ENCODE assay signal across 8 mouse cellular contexts in the genomic region with DNA sequence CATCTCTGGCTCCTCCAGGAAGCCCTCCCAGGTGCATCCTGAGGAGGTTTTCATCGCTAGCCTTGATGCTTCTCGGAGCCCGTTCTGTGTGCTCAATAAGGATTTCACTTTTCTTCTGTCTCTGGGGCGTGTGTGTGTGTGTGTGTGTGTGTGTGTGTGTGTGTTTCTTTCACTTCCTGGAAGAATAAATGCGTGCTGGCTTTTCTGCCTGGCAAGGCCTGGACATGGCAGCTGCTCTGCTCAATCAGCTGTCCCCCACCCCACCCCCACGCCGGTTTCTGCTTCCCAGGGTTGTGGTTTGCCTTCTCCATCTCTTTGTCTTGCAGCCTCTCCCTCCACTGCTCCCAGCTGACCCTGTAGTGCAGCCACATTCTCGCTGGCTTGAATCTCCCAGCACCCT. TPM values are rescaled to one million over a fixed set of nuclear protein-coding genes. Genes with fewer than 3 reads are reported as not detected.
DNase-seq lines count a peak whose midpoint lies in the region; ATAC-seq and TF ChIP-seq lines count a peak whose summit lies in the region.

No protein-coding gene starts in this region.

- H3K4me1 ChIP-seq in thymus, adult 2 months (replicated peaks; ENCODE audit: control insufficient read depth, insufficient read depth, low read length), result peaks cover 29% of the 10 kb centered on the region
- peaks cover 13% of the 10 kb centered on the region for H3K4me1 ChIP-seq in midbrain, embryonic 11.5 days (ENCODE audit: control insufficient read depth, insufficient read depth, low read length)

- H3K27ac ChIP-seq in thymus, adult 2 months (ENCODE audit: control insufficient read depth, insufficient read depth, low read length), result no peak overlapping the region
- peak overlapping the region; percentile 41; the same call in 1 of the 2 replicates for H3K27ac ChIP-seq in midbrain, embryonic 11.5 days (ENCODE audit: low read depth, low read length)

- no peaks in the 10 kb centered on the region for H3K36me3 ChIP-seq in thymus, adult 2 months (ENCODE audit: control insufficient read depth, insufficient read depth, low read length)
- H3K36me3 ChIP-seq in midbrain, embryonic 11.5 days (ENCODE audit: control insufficient read depth, insufficient read depth, low read length), result no peaks in the 10 kb centered on the region

- H3K4me2 ChIP-seq in midbrain, embryonic 11.5 days, result no peak overlapping the region

- WGBS in thymus, adult 2 months, result 15% methylated on average over 8 of the region's 8 CpGs
- 43% methylated on average over 8 of the region's 8 CpGs for WGBS in midbrain, embryonic 11.5 days

- DNase-seq in cerebellum, adult 18-20 months, result peak; percentile 64 to 65
- DNase-seq in thymus, adult 2 months, result peak; percentile 30
- DNase-seq in thymus, adult 18-20 months, result no peak
- DNase-seq in midbrain, embryonic 11.5 days (ENCODE audit: low spot score, missing footprints), result peak; percentile 89
- DNase-seq in adrenal gland, postnatal 4 days (ENCODE audit: low spot score in 2 of 2), result no peak
- no peak for DNase-seq in embryo, embryonic 10.5 days (ENCODE audit: low spot score)
- DNase-seq in heart, adult 8-10 months (ENCODE audit: low spot score), result no peak

- no peaks in the 10 kb centered on the region for H3K27me3 ChIP-seq in thymus, adult 2 months (ENCODE audit: control insufficient read depth, insufficient read depth, low read length)
- no peaks in the 10 kb centered on the region; the same call in 1 of the 2 replicates for H3K27me3 ChIP-seq in midbrain, embryonic 11.5 days (ENCODE audit: control insufficient read depth, insufficient read depth, low read length)

- H3K4me3 ChIP-seq in thymus, adult 2 months (ENCODE audit: control insufficient read depth, insufficient read depth, low read length), result no peak overlapping the region
- no peak overlapping the region for H3K4me3 ChIP-seq in midbrain, embryonic 11.5 days (ENCODE audit: low read depth, low read length)

- no peak for TF ChIP-seq POLR2A in thymus, adult 2 months (IDR thresholded peaks at IDR 0.05; ENCODE audit: control insufficient read depth, extremely low read depth, insufficient read depth, low read length, poor library complexity)

- no peak overlapping the region; the same call in 1 of the 2 replicates for H3K9ac ChIP-seq in midbrain, embryonic 11.5 days (ENCODE audit: low read length)

- no peak for TF ChIP-seq CTCF in thymus, adult 2 months (IDR thresholded peaks at IDR 0.05; ENCODE audit: borderline replicate concordance, control insufficient read depth, extremely low read depth, insufficient read depth, low read length, poor library complexity)

- no peak for ATAC-seq in cerebellum, adult (ENCODE audit: insufficient number of reproducible peaks, low FRiP score, low TSS enrichment)
- ATAC-seq in midbrain, embryonic 11.5 days (ENCODE audit: low FRiP score), result no peak

- no peaks in the 10 kb centered on the region for H3K9me3 ChIP-seq in midbrain, embryonic 11.5 days (ENCODE audit: control insufficient read depth, low read length)

RNA-seq across cellular contexts. Expression of a gene that starts 4.3 kb away (rescaled TPM):
- 18.1 and 18.2 TPM in 2 replicates for polyA plus RNA-seq in thymus, adult 2 months (2012; rRNA removed)
- polyA plus RNA-seq in midbrain, embryonic 11.5 days (2014; fragmentation: Nextera tagmentation; extraction: Ambion mirVana), result 15.3 and 15.7 TPM in 2 replicates
- total RNA-seq in adrenal gland, postnatal 4 days (2021), result 10 to 100 TPM; 28.4 to 32.6 TPM
- 10 to 100 TPM in 2 of 4 experiments, 1 to 10 TPM in 2; 8.6 to 12.9 (median 10.1) TPM for total RNA-seq in heart, adult 8-10 months (2022)

Comparison
In these comparisons a context has a peak if more than half of its experiments do, and no peak if none do; other contexts are left out.
1. DNase-seq: peak in cerebellum, adult 18-20 months (2 of 2), thymus, adult 2 months (single experiment) and midbrain, embryonic 11.5 days (single experiment); none in thymus, adult 18-20 months (0 of 2), adrenal gland, postnatal 4 days (0 of 2), embryo, embryonic 10.5 days (single experiment) and heart, adult 8-10 months (single experiment).